Mouse (Mus musculus) layer of hippocampus, postnatal 25 days (tissue): ENCODE measurements at regions not wholly inside any gene's neighbourhood (a gene's known extent, or its start where the extent isn't known, plus 50 kb on each side); places are given as distances from the start of the nearest gene placed in this dataset.
"Not testable (repeated sequence)": the region's sequence is repeated elsewhere in the genome, so short reads cannot be mapped to it uniquely, and the experiment has no call there.

Experiments
- DNase-seq, 2 experiments: peaks; one replicate each; pipeline ENCODE4 v3.0.0; 2022; ENCODE audit warnings: mixed read lengths in 2 of 2, low spot score in 1 of 2; ENCODE audit errors: extremely low spot score in 1 of 2

DNA sequence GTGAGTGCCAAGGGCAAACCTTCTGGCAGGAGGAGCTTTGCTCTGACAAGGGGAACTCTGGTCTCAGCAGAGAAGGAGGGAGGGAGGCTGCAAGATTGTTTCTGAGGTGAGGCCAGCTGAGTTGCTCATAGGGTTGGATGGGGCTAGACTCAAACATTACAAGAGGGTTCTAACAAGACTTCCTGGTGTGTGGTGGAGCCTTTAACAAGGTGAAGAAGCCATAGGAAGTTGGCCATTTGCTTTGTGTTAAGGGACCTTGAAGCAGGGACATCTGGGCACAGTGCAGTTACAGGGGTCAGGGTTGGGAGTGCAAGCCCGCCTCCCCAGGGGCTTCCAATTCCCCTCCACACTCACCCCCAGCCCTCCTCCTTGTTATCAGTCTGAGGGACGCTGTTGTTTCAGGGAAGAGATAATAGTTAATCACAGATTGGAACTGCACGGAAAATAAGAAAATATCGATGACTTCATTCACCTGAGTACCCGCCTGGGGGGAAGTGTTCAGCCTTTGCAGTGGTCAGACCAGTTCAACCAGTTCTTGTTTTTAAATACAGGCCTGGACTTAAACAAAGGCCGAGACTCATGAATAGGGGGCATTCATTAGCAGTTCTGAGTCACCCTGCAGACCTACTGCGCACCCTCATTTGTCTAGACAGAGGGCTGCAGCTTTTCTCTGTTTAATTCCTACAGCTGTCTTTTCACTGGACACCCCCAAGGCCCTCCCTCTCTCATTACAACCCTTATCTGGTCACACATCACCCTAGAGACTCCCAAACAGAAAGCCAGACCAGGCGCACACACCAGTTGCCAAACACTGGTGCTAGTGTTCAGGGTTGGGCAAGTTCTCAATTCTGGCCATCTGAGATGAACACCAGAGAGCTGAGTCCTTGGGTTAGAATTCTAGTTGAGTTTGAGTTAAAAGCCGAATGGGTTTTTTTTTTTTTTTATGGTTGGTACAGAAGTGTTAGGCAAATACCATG lies 139.5 kb downstream of the Bcl2l11 start:
- no peak for DNase-seq

DNA sequence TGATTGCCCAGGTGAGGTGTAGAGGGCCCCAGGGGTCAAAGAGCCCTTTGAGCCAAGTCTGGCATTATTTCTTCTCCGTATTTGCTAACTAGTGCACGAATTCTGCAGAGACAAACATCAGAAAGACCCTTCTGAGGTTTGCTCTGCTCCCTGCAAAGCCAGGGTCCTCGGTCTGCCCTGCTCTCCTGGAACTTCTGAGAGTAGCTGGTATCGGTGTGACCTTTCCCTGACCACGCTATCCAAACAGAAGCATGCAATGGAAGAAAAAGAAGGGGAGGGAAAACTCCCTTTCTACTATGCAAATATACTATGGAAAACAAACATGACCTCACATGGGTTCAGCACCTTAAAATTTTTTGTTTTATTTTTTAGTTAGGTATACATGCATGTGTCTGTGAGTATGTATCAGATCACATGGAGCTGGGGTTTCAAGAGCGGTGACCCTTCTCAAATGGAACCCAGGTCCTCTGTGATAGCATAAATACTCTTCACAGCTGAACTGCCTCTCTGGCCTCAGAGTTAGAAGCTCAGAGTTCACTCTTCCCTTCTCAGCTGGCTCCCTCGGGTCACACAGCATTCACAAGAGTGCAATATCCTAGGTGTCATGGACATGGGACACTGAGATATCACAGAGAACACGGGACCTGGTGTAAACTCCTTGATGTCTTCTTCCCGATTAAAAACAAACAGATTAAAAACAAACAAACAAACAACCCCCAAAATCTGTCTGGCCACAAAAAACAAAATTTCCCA lies 144.7 kb downstream of the Bcl2l11 start:
- DNase-seq, result no peak

DNA sequence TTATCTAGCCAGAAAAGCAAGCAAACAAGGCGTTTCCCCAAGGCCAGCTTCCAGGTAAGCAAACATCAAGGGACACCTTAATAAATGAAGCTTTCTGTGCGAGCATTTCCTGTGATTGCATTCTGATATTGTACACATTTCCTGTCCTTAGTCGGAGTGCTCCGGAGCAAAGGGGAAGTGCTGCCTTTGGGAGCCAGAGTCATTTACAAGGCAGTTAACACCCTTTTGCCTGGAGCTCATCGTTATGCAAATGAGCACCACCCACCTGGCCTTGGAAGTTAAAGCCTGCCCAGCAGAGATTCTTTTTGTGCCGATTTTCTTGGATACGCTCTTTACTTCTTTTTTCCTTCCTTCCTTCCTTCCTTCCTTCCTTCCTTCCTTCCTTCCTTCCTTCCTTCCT lies 147.0 kb downstream of the Bcl2l11 start:
- no peak for DNase-seq

DNA sequence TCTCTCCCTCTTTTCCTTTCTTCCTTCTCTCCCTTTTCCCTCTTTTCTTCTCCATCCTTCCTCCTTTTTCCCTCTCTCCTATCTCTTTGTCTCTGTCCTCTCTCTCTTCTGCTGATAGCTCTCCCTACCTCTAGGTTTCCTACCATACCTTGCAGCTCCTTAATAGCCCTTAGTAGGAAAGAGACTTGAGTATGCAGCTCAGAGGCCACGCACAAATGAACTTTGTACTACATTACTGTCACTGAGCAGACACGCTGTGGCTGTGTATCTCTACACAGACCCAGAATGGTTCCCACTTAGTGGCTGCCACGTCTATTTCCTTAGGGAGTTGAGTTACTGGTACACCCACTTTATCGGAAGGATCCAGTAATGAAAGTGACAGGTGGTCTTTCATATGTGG lies 147.5 kb downstream of the Bcl2l11 start:
- DNase-seq, result no peak

DNA sequence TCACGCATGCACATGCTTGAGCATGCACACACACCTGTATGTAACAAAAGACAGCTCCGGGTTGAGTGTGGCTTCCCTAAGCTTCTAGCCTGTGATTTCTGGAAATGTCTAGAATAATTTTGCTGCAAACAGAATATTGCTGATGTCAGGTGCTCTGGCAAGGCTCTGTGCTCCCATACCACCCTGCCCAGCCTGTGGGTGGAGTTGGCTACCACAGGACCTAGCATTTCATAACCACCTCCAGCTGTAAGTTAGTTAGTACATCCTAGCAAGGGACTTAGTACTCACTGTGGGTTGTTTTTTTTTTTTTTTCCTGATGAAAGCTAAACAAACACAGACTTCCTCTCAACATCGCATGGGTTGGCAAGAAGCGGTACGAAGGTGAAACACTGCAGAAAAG lies 150.5 kb downstream of the Bcl2l11 start:
- no peak for DNase-seq

DNA sequence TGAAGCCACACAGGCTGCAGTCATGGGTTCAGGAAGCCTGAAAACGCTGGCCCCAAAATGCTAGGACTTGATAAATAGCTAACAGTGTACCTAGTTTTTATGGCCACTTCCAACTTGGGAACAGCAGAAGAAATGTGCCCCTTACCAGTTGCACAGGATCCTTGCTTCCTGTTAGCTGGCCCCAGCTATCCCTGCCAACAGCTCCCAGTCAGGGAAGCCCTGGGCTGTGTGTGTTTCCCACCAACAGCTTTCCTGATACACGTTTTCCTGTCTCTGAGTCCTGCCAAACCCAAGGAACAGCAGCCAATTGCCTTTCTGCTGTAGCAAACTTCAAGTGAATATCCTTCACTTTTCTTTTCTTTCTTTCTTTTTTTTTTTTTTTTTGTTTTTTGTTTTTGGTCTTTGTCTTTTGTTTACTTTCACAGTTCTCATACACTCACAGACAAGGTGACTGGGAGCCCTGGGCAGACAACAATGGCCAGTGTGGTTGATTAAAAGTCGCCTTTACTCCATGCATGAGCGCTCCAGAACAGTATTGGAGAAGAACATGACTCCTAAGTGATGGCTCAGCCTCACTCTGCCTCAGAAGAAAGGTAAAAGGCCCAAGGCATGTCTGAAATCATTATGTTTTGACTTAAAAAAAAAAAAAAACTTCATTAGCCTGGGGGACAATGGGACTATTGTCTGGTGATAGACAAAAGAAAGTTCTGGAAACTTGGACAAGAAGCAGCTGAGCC lies 151.7 kb downstream of the Bcl2l11 start:
- no peak for DNase-seq

DNA sequence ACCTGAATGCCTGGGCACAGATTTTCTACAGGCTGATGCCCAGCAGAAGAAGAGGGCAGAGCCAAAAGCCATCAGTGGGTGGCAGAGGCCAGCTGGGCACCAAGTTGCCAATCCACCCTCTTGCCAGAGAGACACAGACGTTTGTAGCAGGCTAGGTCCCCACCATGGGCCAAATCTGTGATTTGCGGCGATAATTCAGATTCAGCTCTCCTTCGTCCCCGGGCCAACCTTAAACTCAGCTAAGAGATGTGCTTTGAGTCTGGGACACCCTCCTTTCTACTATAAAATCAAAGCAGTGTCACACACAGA lies 152.2 kb downstream of the Bcl2l11 start:
- DNase-seq, result no peak

DNA sequence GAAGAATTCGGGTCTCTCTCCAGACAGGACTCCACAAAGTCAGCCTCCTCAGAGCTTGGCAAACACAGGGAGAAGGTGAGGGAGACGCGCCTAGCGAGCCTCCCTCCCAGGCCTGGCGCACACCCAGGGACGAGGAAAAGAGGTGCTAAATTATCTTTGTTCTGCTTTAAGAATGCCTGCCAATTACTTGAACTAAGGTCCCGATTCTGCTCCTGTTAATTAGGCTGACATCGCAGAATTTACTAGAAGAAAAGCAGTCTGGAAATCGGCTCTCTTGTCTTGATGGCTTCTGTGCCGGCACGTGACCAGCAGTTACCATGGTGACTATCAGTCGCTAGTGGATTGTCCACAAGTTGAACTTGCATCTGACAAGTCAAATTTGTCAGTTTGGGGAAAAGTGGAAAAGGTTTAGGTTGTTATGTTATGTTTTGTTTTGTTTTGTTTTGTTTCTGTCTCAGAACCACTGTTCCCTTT lies 152.8 kb downstream of the Bcl2l11 start:
- DNase-seq, result no peak

DNA sequence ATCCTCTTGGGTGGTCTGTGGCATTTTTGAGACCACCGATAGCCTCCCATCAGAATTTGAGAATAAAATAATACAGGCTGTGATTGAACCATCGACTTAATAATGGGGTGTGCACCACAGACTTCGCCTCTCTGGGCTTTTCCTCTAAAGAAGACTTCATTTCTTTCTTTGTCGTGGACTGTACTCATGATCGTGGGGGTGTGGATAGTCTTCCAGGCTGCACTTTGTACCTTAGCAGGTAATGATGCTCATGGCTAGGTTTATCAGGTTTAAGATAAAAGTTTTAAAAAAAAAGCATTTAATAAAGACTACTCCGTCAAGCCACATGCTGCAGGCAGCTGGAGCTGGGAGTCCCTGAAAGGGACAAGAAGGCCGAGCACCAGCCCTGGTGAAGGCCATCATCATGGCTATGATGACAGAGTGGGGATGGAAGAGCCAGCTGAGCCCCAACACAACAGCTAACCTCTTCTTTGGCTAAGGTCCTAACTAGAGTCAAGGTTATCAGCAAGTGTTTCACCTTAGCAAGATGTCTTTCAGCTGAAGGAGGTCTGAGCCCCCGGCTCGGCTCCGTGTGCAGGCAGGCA lies 153.4 kb downstream of the Bcl2l11 start:
- no peak for DNase-seq

DNA sequence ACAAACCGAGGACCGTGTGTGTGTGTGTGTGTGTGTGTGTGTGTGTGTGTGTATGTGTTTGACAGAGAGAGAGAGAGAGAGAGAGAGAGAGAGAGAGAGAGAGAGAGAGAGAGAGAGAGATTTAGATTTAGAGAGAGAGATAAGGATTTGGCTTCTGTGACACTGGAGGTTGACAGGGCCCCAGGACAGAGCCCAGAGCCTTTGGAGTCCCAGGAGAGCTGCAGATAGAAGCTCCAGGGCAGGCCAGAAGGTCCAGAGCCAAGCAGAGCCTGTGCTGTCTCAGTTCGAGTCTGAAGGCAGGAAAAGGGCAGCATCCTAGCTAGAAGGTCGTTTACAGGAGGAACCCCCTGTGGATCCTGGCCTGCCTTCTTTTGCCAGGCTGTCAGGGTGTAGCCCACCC lies 156.8 kb downstream of the Bcl2l11 start:
- DNase-seq, result no peak

DNA sequence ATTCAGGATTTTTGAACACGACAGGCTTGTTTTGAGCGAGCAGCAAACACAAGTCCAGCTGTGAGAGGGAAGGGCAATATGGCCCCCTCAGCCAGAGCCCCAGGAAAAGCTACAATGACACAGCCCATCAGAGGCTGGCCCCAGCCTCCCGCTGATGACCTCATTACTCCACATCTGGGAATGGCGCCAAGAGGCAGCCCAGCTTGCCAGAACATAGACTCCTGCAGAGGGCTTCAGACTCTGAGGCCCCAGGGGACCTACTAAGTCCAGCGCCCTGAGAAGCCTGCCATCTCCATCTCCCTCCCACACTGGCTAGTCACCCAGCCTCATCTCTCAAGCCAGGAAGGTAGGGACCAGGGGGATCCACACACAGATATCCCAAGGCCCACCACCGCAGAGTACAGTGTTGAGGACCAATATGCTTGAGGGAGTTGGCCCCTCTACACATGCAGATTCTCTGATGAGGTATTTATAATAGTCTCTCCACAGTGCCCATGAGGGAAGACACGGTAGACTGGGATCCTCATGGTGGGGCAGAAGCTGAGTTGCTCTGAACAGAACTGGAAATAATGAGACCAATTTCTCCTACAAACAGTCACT lies 159.1 kb downstream of the Bcl2l11 start:
- DNase-seq, result peak; percentile 11 to 35

DNA sequence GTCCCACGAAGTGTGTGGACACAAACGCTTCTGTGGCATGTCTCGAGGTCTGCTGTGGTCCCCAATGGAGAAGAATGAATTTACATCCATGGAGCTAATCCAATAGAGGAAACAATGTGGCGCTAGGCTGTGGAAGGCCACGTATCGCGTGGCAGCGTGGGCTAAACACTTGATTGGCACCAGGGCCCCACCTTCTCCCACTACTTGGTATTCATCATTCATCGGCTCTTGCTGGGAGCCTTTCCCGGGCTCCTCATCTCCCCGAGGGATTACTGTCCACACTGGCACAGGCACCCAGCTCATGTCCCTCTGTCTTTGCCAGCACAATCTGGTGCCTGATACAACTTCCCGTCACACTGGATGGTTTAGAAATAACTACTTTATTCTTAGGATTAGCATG lies 159.6 kb downstream of the Bcl2l11 start:
- DNase-seq, result no peak

DNA sequence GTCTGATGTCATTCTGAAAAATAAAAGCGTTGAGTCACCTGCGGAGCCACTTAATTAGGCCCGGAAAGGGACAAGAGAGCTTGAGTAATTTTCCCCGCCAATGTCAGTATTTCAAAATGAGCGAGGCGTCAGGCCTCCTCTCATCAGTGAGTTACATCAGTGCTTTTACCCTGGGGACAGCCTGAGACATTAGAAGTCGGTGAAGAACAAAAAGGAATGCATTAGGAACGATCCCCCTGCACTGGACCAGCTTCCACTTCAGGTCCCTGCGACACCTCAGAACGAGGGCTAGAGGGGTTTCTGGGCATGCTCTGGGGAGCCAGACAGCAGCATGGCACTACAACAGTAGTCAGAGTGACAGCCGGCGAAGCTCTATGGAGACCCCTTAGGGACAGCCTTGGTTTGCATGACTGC lies 162.3 kb downstream of the Bcl2l11 start:
- no peak for DNase-seq

DNA sequence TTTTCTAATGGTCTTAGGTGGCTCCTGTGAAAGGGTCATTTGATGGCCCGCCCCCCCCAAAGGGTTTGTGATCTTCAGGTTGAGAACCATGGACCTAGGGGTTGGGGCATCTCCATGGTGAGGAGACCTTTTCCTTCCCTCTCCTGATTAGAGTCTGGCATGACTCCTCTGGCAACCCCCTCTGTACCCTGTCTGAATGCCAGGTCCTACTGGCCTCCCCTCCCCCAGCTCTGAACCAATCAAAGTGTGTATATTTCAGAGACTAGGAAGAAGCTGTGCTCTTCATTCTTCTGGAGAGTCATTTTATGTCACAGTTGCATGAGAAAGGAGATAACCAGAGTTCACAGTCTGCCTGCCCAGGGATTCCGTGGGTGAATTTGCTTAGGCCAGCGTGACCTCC lies 164.8 kb downstream of the Bcl2l11 start:
- DNase-seq, result no peak

DNA sequence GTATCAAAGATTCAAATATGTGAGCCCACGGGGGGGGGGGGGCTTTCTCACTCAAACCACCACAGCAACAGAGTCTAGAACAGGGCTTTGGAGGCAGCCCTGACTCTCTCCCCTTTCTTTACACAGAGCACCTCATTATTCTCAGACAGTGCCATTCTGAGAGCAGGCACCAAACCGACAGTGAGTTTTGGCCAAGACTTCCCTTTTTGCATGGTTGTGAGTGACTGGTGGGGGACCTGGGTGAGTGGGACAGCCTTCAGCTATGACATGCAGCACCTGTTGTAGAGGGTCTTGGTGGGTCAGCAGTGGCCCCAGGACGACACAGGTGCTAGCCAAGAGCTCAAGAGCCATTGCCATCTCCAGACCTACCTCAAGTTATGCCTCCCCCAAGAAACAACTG lies 168.8 kb downstream of the Bcl2l11 start:
- DNase-seq, result no peak

DNA sequence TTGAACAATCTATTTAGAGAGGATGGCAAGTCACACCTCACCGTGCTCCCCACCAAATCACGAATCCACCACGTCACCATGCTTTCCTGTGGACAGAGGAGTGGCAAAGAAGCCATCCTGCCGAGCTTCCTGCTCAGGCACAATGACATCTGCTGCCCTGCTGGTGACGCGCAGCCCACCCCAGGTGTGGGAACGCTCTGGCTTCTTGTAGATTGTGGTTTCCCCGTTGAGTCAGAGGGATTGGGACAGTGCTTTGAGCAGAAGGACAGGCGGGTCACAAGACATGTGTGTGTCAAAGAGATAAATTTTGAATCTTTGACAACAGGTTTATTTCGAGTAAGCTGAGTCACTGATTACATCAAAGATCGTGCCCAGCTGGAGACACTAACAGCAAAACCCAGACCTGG lies 169.2 kb downstream of the Bcl2l11 start:
- DNase-seq, result no peak

DNA sequence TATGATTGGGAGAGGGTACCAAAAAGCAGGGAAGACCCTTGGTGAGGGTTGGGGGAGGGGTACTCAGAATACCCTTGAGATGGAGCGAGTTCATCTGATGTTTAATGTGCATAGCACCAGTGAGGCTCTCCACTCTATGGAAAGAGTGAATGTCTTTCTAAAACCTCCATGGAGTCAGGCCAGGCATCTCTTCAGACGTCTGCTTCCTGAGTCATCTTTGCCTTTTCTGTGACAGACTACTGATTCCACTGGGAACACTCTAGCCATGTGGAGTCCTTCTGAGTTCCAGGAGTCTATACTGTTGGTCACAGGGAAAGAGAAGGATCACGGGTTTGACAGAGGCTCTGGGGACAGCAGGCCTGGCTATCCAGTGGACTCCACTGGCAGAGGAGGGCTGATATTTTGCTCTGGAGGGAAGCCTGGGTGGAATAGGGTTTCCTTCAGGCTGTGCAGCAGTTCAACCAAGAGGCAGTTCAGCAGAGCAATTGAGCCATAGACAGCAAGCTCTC lies 169.9 kb downstream of the Bcl2l11 start:
- no peak for DNase-seq

DNA sequence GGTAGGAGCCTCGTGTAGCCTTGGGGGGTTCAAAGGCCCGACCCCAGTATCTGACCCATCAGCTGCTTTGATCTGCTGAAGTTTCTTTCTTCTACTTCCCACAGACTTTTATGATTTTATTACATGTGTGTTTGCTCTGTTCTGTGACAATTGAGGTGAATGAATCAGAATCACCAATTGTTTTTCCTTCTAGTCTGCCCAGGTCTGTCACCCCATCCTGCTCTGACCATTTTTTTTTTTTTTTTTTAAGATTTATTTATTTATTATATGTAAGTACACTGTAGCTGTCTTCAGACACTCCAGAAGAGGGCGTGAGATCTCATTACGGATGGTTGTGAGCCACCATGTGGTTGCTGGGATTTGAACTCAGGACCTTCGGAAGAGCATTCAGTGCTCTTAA lies 170.6 kb downstream of the Bcl2l11 start:
- not testable (repeated sequence) for DNase-seq

DNA sequence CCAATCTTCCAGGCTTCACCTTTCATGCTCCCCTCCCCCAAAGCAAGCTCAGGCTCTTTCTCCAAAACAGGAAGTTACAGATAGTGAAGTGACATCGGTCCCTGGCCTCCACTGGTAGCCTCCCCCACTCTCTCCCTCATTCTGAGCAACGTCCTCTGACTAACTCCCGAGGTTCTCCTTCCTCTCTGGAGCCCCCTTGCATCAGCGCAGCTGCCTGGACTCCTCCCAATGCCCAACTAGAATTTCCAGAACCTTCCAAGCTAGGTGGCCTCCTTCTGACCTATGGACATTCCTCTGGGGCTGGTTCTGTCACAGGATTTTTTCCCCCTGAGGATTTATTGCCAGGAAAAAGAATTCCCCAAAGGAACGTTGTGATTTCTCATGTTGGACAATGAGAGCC lies 171.1 kb downstream of the Bcl2l11 start:
- DNase-seq, result no peak

DNA sequence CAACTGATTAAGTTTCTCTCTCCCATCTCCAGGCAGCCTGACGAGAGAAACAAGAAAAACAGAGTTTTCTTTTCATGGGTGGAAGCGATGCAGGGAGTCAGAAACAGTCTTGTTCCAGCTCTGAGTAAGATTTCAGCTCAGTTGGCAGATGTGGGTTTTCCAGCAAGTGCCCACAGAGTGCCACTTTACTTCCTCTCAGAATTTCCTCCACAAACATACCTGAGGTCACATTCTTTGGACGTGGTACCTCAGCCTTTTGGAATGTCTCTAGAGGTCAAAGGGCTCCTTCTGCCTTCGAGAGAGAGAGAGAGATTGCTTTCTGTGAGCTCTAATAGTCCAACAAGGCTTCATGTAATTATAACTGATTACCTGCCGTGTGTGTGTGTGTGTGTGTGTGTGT lies 172.0 kb downstream of the Bcl2l11 start:
- no peak for DNase-seq
